Mouse (Mus musculus) retina, adult 2 months (tissue): ENCODE measurements around the gene Daam1.

ENCODE experiments used
- DNase-seq: peaks from one replicate; pipeline ENCODE4 v3.0.0-alpha.2; 2012; ENCODE audit warnings: low read depth, low spot score

Daam1 gene

DNA sequence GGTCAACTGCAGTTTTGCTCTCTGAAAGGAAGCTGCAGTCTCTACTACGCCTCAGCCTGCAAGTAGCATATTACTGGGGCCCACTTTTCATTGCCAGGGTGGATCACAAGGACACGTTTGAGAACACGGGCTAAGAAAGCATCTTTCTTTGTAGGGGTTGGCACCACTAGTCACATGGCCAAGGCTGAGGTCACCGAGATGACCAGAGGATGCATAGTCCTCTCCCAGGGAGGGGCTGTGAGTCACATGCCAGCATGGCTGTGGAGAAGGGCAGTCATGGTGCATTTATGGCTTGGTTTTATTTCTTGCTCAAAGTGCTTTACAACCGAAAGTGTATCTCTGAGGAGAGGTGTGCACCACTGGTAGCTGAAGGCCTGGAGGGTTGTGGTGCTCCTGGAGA lies 67.4 kb downstream of the Daam1 start:
- no peak for DNase-seq

DNA sequence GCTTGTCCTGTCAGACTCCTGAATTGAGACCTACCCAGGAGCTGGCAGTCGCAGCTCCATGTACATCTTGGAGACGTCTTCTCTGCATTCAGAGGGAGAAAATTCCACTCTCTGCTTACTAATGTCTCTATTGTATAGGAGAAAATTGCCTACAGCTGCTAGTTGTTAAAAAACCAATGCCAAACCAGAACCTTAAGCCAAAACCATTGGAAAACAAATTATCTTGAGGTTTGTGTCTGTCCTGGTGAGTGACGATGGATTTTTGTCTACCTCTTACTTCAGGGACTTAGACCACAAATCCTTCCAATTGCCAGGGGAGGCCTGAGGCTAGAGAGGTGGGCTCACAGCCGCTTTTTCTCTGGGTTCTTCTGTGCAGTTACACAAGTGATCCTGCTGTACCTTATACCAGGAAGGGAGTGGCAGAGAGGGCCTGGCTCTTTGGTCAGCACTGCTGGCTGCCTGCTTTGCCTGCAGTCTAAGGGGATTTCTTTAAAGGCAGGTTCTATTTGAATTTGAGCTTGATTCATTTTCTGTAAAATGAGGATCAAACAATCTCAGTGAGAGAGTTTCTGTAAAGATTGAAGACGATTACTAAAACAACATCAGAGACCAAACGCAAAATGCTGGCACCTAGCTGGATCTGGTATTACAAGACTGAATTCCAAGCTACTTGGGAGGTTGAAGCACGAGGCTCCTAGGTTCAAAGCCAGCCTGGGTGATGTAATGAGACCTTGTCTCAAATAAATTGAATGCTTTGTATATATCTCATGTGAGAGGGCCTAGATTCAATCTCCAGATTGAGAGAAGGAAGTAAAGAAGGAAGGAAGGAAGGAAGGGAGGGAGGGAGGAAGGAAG lies 68.0 kb downstream of the Daam1 start:
- no peak for DNase-seq

DNA sequence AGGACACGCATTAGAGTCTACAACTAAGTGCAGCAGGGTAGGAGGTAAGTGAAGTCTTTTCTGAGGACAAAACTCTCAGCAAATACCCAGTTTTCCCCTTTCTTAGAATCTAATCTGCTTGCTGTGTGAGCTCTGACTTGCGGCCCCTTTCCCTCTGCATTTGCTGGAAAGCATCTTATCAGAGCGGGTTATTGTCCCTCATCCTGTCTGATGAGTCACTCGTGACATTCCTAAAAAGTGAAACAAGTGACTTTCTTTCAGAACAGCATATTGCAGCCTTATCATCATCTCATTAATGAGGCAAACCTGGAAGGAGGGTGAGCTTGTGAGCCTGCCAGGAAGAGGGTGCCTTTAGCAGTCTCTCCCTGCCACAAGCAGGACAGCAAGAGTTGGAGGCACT lies 68.7 kb downstream of the Daam1 start:
- DNase-seq = no peak

DNA sequence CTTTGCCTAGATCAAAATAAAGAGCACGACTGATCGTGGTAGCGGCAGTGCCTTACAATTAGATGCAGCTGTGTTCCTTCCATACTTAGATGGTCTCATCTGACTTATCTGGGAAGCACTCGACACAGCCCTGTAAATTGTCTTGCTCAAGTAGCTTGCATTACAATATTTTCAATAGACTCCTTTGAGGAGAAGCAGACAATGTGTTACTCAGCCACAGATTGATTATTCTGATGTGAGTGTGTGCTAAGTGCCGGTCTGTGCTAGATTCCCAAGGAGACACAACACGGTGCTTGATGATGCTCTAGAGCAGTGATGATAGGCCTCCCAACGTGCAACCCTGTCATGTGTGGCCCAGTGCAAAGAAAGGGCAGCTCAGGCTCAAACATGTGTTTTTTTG lies 70.3 kb downstream of the Daam1 start:
- DNase-seq = no peak

DNA sequence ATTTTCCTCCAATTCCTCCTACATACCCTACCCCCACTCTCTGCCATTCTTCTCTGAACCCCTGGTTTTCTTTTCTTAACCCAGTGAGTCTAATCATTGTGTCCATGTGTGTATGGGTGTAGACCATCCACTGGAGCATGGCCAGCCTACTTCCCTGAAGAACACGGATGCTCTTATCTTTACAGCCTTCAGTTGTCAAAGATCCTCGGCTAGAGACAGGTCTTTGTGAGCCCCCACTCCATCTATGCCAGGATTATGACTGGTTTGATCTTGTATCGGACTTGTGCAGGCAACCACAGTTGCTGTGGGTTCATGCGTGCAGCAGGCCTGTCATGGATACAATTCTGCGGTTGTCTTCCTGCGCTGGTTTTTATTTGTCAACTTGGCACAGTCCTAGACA lies 71.0 kb downstream of the Daam1 start:
- DNase-seq = no peak

DNA sequence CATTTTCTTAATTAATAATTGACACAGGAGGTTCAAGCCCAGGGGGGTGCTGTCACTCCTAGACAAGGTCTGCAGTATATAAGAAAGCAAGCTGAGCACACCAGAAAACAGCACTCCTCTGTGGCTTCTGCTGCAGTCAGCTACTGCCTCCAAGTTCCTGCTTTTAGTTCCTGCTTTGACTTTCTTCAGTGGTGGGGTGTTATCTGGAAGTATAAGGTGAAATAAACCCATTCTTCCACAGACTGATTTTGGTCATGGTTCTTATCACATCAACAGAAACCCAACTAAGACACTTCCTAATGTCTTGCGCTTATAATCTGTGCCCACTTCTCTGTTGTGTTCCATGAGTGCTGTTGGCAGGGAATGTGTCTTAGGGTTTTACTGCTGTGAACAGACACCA lies 71.4 kb downstream of the Daam1 start:
- DNase-seq = no peak

DNA sequence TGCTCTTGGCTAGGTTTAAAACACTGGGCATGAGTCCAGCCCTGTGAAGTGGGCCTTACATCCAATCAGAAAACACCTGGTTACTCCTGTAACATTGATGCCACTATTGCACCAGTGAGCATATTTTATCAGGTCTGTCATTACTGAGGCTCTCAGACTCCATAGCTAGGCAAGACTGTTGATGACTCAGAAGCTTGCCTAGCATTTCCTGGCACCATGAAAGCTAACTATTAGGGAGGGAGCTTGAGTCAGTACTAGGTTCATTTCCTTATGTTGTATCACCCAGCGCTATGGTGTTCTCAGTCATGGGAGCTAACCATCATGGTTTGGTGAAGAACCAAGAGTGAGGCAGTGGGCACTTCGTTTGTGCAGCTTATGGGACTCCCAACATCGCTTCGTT lies 72.3 kb downstream of the Daam1 start:
- DNase-seq = no peak

DNA sequence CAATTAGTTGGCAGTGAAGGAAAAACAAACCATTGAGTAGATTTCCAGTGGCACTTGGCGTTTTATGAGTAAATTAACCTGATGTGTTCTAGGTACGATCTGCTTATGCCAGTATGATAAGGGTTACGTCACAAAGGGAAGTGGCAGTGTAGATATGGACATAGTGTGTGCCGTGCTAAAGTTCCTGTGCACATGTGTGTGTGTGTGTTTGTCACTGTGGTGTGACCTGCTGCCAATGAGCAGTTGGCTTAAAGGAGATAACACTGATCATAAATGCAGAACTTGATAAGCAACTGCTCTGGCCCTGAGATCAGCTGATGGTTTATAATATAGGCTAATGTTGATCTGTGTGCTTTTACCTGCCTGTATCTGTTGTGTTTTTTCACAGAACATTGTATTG lies 73.4 kb downstream of the Daam1 start:
- no peak for DNase-seq

DNA sequence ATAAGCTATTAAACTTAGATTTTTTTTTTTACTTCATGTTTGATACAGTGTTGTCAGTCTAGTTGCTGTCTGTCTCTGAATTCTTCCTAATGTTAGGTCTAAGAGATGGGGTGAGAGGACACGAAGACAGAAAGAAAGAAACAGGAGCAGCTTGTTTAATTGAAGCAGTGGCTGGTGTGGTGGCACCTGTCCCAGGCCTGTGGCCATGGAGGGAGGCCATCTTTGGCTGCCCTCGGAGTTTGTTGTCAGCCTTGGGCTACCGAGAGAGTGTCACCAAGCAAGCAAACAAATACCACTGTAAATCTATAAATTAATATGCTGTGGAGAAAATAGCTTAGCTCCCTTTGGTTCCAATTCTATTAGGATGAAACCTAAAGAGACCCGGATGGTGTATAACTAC lies 74.0 kb downstream of the Daam1 start:
- DNase-seq = no peak

DNA sequence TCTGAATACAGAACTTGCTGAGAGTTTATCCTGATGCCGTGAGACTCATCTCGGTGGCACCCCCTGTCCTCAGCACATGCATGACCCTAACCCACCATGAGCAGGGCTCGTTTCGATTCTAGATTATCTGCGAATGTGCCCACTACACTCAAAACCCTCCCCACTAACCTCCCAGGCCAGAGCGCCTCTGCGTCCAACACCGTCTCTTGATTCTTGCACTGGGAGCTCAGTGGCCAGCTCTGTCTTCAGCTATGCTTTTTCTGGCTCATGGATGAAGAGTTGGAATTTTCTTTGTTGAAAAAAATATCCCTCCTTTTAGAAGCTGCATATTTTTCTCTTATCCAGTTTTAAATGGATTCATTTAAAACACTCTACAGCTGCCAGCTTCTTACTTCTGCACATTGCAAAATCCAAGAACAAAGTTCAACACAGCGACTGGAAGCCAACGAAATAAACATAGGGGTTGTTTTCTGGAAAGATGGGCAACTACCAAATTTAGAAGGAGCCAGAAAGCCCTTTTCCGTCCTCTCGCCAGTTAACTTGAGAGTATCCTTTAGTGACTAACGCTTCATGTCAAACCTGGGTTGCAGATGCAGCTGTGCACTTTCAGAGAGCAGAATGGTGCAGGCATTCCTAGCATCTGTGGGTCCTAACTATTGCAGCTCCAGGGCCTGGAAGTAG lies 74.9 kb downstream of the Daam1 start:
- DNase-seq = no peak

DNA sequence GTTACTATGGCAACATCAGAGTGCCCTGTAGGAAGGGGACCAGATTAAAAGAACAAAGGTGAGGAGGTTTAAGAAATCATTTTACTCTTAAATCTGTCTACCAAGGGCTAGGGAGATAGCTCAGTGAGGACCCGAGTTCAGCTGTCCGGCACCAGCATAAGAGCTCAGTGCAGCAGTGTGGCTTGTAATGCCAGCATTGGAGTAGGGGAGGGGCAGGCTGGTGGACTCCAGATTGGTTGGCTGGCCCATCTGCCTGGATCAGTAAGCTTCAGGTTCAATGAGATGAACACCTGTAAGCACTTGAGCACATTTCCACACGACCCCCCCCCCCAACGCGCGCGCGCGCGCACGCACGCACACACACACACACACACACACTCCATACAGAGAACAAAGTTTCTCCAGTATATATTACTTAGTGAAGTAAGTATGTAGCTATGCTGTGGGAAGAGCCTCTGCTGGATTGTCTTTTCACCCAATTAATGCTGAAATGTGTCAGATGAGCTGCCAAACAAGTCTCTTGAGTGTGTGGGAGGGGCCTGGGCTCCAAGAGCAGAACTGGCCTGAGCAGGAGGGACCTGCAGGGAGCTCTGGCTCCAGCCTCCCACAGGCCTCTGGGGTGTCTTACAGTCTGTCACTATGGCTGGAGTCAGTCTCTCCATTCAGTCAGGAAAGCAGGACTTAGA lies 75.8 kb downstream of the Daam1 start:
- no peak for DNase-seq

DNA sequence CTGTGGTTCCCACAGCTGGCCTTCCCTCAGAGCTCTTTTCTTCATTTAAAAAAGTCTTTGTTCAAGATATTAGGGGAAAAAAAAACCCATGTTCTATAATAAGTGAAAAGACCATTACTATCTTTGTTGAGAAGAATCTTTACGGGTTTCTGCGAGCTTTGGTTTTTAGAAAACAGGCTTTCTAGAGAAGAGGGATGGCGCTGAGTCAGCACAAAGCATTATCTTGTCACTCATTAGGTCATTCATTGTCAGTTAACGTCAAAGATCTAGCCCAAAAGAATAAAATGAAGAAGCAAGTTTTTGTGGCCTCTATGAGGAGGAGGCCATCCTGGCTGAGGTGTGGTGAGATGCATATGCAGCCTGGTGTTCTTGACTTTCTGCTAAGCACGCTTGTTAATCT lies 78.1 kb downstream of the Daam1 start:
- no peak for DNase-seq

DNA sequence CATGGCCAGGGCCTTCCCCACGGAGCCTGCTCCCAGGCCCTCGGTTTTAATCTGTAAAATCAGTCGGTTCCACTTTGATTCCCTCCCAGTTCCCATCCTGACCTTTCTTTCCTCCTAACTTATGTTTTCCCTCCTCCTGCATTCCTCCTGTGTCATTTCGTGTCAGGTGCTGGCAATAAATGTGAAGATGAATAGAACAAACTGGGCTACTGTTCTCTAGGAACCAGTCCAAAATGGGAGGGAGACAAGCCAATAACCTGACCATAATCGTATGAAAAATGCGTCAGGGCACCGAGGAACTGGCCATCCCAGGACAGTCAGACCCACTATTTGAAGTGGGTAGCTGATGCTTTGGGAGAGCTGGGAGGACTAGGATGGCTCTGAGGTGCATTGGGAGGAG lies 79.4 kb downstream of the Daam1 start:
- DNase-seq = no peak

DNA sequence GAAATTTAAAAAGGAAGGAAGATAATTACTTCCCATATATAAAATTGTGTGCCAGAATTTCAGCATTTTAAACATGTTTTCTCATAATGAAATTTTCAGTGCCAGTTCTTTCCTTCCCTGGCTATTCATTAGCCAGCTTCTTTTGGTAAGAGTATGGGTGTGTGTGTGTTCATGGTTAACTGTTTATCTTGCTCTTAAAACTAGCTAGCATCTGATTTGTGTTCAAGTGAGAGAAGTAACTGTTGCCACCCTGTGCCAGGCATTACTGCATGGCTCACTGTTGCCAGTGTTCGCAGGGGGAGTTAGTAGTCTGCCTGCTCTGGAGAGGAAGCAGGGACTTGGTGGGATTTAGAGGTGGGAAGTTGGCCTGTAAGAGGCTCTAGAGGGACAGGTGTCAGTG lies 81.4 kb downstream of the Daam1 start:
- DNase-seq = no peak

DNA sequence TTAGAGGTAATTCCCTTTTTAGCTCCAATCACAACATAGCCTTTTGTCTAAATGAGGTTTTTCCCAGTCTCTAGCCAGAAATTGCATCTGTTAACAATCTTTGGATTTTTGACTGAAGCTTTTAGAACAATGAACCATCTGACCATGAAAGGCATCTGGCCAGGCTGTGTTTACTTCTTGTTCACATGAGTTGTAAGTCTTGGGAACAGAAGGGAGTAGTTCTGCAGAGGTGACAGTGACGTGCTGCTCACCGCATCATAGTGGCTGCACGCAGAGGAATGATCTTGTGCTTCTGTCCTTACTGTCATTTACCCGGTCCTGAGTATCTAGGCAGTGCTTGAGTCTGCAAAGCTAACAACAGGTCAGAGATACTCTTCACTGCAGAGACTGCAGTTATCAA lies 88.3 kb downstream of the Daam1 start:
- no peak for DNase-seq

DNA sequence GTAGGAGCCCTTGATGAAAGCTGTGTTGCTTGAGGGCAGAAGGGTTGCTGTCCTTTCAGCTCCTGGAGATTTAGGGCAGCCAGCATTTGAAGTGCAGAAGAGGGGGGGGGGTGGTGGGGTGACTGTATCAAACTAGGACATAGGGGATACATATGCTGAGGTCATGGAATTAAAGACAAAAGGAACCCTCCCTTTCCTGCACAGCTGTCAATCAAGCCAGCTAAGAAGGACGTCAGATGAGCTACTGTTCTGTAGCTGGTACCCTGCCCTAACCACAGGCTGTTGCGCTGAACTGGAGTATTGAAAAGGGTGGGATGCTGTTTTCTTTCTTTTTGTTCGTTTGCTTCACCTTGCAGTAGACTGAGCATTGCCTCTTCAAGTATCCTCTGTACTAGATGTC lies 89.1 kb downstream of the Daam1 start:
- DNase-seq = no peak

DNA sequence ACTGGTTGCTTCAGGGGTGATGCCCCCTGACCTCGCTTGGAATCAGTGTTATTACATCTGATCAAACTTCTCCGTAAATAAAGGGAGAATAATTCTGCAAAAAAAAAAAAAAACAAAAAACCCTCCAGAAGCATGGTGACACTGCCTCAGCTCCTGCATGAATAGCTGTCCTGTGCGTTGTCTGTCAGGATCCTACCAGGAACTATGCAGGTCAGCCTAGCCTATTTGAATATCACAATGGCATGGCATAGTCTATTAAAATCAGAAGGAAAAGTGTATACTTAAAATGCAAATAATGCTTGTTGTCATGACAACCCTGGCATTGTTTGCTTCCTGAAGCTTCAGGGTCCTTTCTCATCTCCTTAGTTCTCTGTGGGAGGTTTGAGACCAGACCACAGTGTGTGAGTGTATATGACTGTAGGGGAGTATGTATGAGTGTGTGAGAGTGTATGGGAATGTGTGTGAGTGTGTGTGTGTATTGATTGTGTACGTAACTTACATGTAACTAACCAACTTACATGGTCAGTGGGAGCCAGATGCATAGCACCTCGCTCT lies 92.0 kb downstream of the Daam1 start:
- no peak for DNase-seq

DNA sequence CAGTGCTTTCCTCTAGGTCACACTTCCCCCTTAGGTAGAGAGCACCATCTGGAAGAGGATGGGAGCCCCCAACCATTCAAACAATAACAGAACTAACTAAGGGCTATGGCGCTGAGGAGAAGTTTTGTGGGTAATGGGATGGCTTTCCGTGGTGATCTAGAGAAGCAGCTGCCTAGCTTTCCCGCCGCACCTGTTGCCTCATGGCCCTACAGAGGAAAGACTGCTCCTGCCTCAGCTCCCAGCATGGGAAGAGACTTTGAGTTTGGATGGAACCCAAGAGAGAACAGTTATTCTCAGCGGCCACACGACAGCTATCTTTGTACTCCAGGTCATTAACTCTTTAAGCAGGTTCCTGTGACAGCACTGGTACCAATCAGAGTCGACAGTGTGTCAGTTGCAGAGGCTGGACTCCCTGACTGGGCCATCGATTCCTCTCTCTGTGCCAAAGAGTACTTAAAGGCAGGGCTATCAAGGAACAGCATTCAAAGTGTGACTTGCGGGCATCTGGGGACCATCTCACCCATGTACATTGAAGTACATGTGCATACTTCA lies 94.2 kb downstream of the Daam1 start:
- DNase-seq = no peak

DNA sequence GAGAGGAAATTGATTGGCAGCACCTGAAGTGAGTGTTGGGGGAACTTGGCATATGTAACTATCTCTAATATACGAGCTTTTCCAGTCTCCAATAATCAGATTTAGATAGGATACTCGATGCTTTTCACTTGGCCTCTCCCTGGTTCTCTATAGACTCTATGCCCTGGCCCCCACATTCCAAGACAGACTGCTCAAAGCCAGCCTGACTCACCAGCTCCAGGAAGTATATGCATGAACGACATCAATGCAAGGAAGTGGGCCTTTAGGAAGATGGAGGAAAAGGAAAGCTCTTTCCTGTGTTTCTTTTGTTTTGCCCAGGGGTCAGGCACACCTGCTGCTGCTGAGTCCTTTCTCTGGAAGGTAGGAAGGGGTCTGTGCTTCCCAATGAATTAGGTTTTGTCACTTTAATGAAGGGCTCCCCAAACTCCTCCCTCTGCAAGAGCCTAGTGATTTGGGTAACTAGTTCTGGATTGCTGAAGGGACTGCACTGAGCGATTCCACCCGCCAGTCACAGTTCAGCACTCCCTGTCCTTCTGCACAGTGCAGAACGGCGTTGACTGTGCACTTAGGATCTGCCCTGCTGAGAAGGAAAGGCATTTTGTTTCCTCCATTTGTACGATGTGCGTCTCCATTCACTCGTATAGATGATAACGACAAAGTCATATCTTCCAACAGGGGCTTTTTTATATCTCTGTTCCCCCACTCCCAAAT lies 95.3 kb downstream of the Daam1 start:
- DNase-seq = no peak

DNA sequence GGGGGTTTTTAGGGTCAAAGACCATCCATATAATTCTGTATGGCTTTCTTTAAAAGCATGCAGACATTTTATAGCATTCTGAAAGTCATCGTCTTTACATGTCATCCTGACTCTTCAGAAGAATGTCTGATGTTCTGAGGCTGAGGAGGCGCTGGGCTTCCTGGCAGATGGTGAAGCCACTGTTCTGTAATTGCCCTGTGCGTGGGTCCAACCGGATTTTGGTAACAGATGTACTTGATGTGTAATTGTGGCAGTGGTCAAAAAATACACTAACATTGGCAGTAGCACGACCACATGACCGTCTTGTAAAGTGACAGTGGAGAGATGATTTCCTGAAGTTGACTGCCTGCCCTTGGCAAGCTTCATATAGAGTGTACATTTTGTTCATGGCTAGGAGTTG lies 97.2 kb downstream of the Daam1 start:
- no peak for DNase-seq

DNA sequence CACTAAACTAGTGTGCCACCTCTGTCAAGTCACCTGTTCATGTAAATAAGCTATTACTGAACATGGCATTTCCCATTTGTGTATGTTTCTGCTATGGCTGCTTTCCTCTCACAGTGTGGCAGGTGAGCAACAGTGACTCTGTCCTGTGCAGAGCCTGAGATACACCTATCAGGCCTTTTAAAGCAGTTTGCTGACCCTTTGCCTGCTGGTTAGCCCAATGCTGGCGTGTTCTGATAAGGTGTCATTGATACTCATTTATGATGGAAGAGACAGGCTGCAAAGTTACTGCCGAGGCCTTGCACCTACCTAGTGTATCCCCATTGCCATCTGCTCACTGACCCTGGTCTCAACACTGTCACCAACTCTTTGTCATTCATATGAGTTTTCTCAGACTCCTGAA lies 99.0 kb downstream of the Daam1 start:
- DNase-seq = no peak
